Mouse (Mus musculus): ENCODE results near the gene 2010003K11Rik. TPM values are rescaled to one million over a fixed set of nuclear protein-coding genes. Genes with fewer than 3 reads are reported as not detected.

2010003K11Rik gene
- polyA plus RNA-seq, 1 experiment = 0.26 TPM

GRCm38 (mm10) chr19:4482111-4482859, 16.1 kb downstream of the 2010003K11Rik start:
- TF ChIP-seq FLI1 (IDR thresholded peaks at IDR 0.05; ENCODE audit: low read length) = no peak
- TF ChIP-seq GATA1 (IDR thresholded peaks at IDR 0.05; ENCODE audit: borderline replicate concordance, low read length) = no peak
- H3K36me3 ChIP-seq (replicated peaks; ENCODE audit: low read length) = no peaks in the 10 kb centered on the region
- peaks cover 11% of the 10 kb centered on the region for H3K4me1 ChIP-seq
- H3K4me3 ChIP-seq (replicated peaks) = no peak overlapping the region
- peaks cover 85% of the 10 kb centered on the region for H3K27me3 ChIP-seq (replicated peaks)
- H3K9me3 ChIP-seq = no peaks in the 10 kb centered on the region; the same call in 1 of the 2 replicates

- no peaks in the 10 kb centered on the region for H3K36me3 ChIP-seq (replicated peaks; ENCODE audit: low read length)
- no peaks in the 10 kb centered on the region; the same call in 1 of the 2 replicates for H3K9me3 ChIP-seq
- peaks cover 87% of the 10 kb centered on the region for H3K27me3 ChIP-seq (replicated peaks)
- H3K4me3 ChIP-seq (replicated peaks) = no peak overlapping the region
- no peak for TF ChIP-seq FLI1 (IDR thresholded peaks at IDR 0.05; ENCODE audit: low read length)
- no peak for TF ChIP-seq GATA1 (IDR thresholded peaks at IDR 0.05; ENCODE audit: borderline replicate concordance, low read length)
- H3K4me1 ChIP-seq = peaks cover 21% of the 10 kb centered on the region
Observed at GRCm38 (mm10) chr19:4481326-4481725, 17.1 kb downstream of the 2010003K11Rik start.

GRCm38 (mm10) chr19:4480041-4480440, 18.3 kb downstream of the 2010003K11Rik start:
- TF ChIP-seq FLI1 (IDR thresholded peaks at IDR 0.05; ENCODE audit: low read length) (no peak), GATA1 (IDR thresholded peaks at IDR 0.05; ENCODE audit: borderline replicate concordance, low read length) (no peak)
- H3K4me3 ChIP-seq (replicated peaks) = no peak overlapping the region
- peaks cover 34% of the 10 kb centered on the region for H3K4me1 ChIP-seq
- peaks cover 88% of the 10 kb centered on the region for H3K27me3 ChIP-seq (replicated peaks)
- no peaks in the 10 kb centered on the region for H3K9me3 ChIP-seq
- H3K36me3 ChIP-seq (replicated peaks; ENCODE audit: low read length) = no peaks in the 10 kb centered on the region

- peaks cover 40% of the 10 kb centered on the region for H3K4me1 ChIP-seq
- H3K4me3 ChIP-seq (replicated peaks) = no peak overlapping the region
- H3K9me3 ChIP-seq = no peaks in the 10 kb centered on the region
- TF ChIP-seq FLI1 (IDR thresholded peaks at IDR 0.05; ENCODE audit: low read length) = no peak
- TF ChIP-seq GATA1 (IDR thresholded peaks at IDR 0.05; ENCODE audit: borderline replicate concordance, low read length) = no peak
- H3K36me3 ChIP-seq (replicated peaks; ENCODE audit: low read length) = no peaks in the 10 kb centered on the region
- H3K27me3 ChIP-seq (replicated peaks) = peaks cover 87% of the 10 kb centered on the region
Observed at GRCm38 (mm10) chr19:4478190-4478516, 20.2 kb downstream of the 2010003K11Rik start.

- TF ChIP-seq FLI1 (IDR thresholded peaks at IDR 0.05; ENCODE audit: low read length) = no peak
- no peak for TF ChIP-seq GATA1 (IDR thresholded peaks at IDR 0.05; ENCODE audit: borderline replicate concordance, low read length)
- no peaks in the 10 kb centered on the region for H3K9me3 ChIP-seq
- H3K4me1 ChIP-seq = peaks cover 40% of the 10 kb centered on the region
- peaks cover 87% of the 10 kb centered on the region for H3K27me3 ChIP-seq (replicated peaks)
- H3K36me3 ChIP-seq (replicated peaks; ENCODE audit: low read length) = no peaks in the 10 kb centered on the region
- peak within 1 kb of the TSS; percentile 83 for H3K4me3 ChIP-seq (replicated peaks)
Observed at GRCm38 (mm10) chr19:4477345-4478189, 20.8 kb downstream of the 2010003K11Rik start, which contains the start of gene Syt12. Syt12 (minus strand) TSS chr19:4477447.

- peaks cover 88% of the 10 kb centered on the region for H3K27me3 ChIP-seq (replicated peaks)
- H3K4me1 ChIP-seq = peaks cover 40% of the 10 kb centered on the region
- peak overlapping the region; percentile 83 for H3K4me3 ChIP-seq (replicated peaks)
- TF ChIP-seq FLI1 (IDR thresholded peaks at IDR 0.05; ENCODE audit: low read length) = no peak
- TF ChIP-seq GATA1 (IDR thresholded peaks at IDR 0.05; ENCODE audit: borderline replicate concordance, low read length) = no peak
- no peaks in the 10 kb centered on the region for H3K9me3 ChIP-seq
- H3K36me3 ChIP-seq (replicated peaks; ENCODE audit: low read length) = no peaks in the 10 kb centered on the region
Observed at GRCm38 (mm10) chr19:4476601-4477257, 21.7 kb downstream of the 2010003K11Rik start.

GRCm38 (mm10) chr19:4475224-4475925, 23.0 kb downstream of the 2010003K11Rik start:
- no peak for TF ChIP-seq GATA1 (IDR thresholded peaks at IDR 0.05; ENCODE audit: borderline replicate concordance, low read length)
- TF ChIP-seq FLI1 (IDR thresholded peaks at IDR 0.05; ENCODE audit: low read length) = no peak
- Histone ChIP-seq H3K4me3 (replicated peaks) (peak overlapping the region; percentile 56), H3K27me3 (replicated peaks) (peaks cover 90% of the 10 kb centered on the region), H3K9me3 (no peaks in the 10 kb centered on the region), H3K36me3 (replicated peaks; ENCODE audit: low read length) (no peaks in the 10 kb centered on the region), H3K4me1 (peaks cover 39% of the 10 kb centered on the region)

GRCm38 (mm10) chr19:4474739-4475138, 23.6 kb downstream of the 2010003K11Rik start:
- Histone ChIP-seq H3K4me3 (replicated peaks) (no peak overlapping the region), H3K27me3 (replicated peaks) (peaks cover 90% of the 10 kb centered on the region), H3K4me1 (peaks cover 36% of the 10 kb centered on the region), H3K9me3 (no peaks in the 10 kb centered on the region), H3K36me3 (replicated peaks; ENCODE audit: low read length) (no peaks in the 10 kb centered on the region)
- TF ChIP-seq GATA1 (IDR thresholded peaks at IDR 0.05; ENCODE audit: borderline replicate concordance, low read length) (no peak), FLI1 (IDR thresholded peaks at IDR 0.05; ENCODE audit: low read length) (no peak)

- no peak for TF ChIP-seq FLI1 (IDR thresholded peaks at IDR 0.05; ENCODE audit: low read length)
- TF ChIP-seq GATA1 (IDR thresholded peaks at IDR 0.05; ENCODE audit: borderline replicate concordance, low read length) = no peak
- Histone ChIP-seq H3K4me3 (replicated peaks) (no peak overlapping the region), H3K36me3 (replicated peaks; ENCODE audit: low read length) (no peaks in the 10 kb centered on the region), H3K9me3 (no peaks in the 10 kb centered on the region), H3K27me3 (replicated peaks) (peaks cover 93% of the 10 kb centered on the region), H3K4me1 (peaks cover 36% of the 10 kb centered on the region)
Observed at GRCm38 (mm10) chr19:4473549-4473948, 24.8 kb downstream of the 2010003K11Rik start.

Measured in megakaryocyte, embryonic 14.5 days (primary cell).